Mouse (Mus musculus): ENCODE measurements around the gene Ctc1. TPM values are rescaled to one million over a fixed set of nuclear protein-coding genes. Genes with fewer than 3 reads are reported as not detected.

Gene Ctc1
- polyA plus RNA-seq, 1 experiment from 2014 or later: 51.8 TPM

GRCm38 (mm10) chr11:68975601-68976000 is 40.1 kb upstream of the Ctc1 start:
- 93% methylated on average over 1 of the region's 1 CpGs for WGBS

DNA sequence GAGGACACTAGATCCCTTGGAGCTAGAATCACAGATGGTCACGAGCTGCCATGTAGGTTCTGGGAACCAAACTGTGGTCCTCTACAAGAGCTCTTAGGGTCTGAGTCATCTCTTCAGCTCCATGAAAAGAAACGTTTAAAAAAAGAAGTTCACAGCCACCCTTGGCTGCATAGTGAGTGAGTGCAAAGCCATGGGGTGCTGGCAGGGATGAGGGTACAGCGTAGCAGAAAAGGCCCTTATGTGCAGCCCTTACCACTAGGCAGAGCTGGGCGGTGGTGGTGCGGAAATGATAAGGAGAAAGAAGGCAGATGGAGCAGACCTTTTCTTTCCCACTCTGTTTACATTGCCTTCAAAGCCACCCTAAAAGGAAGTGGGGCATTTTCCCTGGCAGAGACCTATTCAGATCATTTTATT is 36.4 kb upstream of the Ctc1 start:
- no peaks in the 10 kb centered on the region for H3K27me3 ChIP-seq (ENCODE audit: control insufficient read depth, insufficient read depth, low read length)
- 66% methylated on average over 5 of the region's 5 CpGs for WGBS
- H3K4me2 ChIP-seq (ENCODE audit: low read depth, low read length): no peak overlapping the region
- H3K4me3 ChIP-seq (ENCODE audit: low read depth, low read length): no peak overlapping the region
- H3K36me3 ChIP-seq (ENCODE audit: control insufficient read depth, insufficient read depth, low read length): no peaks in the 10 kb centered on the region
- ATAC-seq (ENCODE audit: low read depth): no peak
- no peaks in the 10 kb centered on the region for H3K9me3 ChIP-seq (ENCODE audit: control insufficient read depth, low read length)
- no peaks in the 10 kb centered on the region for H3K4me1 ChIP-seq (ENCODE audit: control insufficient read depth, insufficient read depth, low read length)
- H3K27ac ChIP-seq (ENCODE audit: low read depth, low read length): no peak overlapping the region
- H3K9ac ChIP-seq (replicated peaks; ENCODE audit: low read depth, low read length): no peak overlapping the region

More at GRCm38 (mm10) chr11:68975601-68976000, 40.1 kb upstream of the Ctc1 start:
- H3K36me3 ChIP-seq (ENCODE audit: control insufficient read depth, insufficient read depth, low read length): no peaks in the 10 kb centered on the region
- H3K9me3 ChIP-seq (ENCODE audit: control insufficient read depth, low read length): no peaks in the 10 kb centered on the region
- H3K9ac ChIP-seq (replicated peaks; ENCODE audit: low read depth, low read length): no peak overlapping the region
- H3K27ac ChIP-seq (ENCODE audit: low read depth, low read length): no peak overlapping the region
- H3K27me3 ChIP-seq (ENCODE audit: control insufficient read depth, insufficient read depth, low read length): no peaks in the 10 kb centered on the region
- no peak overlapping the region for H3K4me2 ChIP-seq (ENCODE audit: low read depth, low read length)
- ATAC-seq (ENCODE audit: low read depth): no peak
- peaks cover 4% of the 10 kb centered on the region; the same call in 1 of the 2 replicates for H3K4me1 ChIP-seq (ENCODE audit: control insufficient read depth, insufficient read depth, low read length)
- no peak overlapping the region for H3K4me3 ChIP-seq (ENCODE audit: low read depth, low read length)

- no peak for ATAC-seq (ENCODE audit: low read depth)
- Histone ChIP-seq H3K4me3 (ENCODE audit: low read depth, low read length) (no peak overlapping the region), H3K4me1 (ENCODE audit: control insufficient read depth, insufficient read depth, low read length) (no peaks in the 10 kb centered on the region), H3K27ac (ENCODE audit: low read depth, low read length) (no peak overlapping the region), H3K9ac (replicated peaks; ENCODE audit: low read depth, low read length) (no peak overlapping the region), H3K27me3 (ENCODE audit: control insufficient read depth, insufficient read depth, low read length) (no peaks in the 10 kb centered on the region), H3K4me2 (ENCODE audit: low read depth, low read length) (no peak overlapping the region), H3K36me3 (ENCODE audit: control insufficient read depth, insufficient read depth, low read length) (no peaks in the 10 kb centered on the region), H3K9me3 (ENCODE audit: control insufficient read depth, low read length) (no peaks in the 10 kb centered on the region)
- WGBS: 80% methylated on average over 3 of the region's 3 CpGs
Measured at GRCm38 (mm10) chr11:68980919-68981318, 34.8 kb upstream of the Ctc1 start.

DNA sequence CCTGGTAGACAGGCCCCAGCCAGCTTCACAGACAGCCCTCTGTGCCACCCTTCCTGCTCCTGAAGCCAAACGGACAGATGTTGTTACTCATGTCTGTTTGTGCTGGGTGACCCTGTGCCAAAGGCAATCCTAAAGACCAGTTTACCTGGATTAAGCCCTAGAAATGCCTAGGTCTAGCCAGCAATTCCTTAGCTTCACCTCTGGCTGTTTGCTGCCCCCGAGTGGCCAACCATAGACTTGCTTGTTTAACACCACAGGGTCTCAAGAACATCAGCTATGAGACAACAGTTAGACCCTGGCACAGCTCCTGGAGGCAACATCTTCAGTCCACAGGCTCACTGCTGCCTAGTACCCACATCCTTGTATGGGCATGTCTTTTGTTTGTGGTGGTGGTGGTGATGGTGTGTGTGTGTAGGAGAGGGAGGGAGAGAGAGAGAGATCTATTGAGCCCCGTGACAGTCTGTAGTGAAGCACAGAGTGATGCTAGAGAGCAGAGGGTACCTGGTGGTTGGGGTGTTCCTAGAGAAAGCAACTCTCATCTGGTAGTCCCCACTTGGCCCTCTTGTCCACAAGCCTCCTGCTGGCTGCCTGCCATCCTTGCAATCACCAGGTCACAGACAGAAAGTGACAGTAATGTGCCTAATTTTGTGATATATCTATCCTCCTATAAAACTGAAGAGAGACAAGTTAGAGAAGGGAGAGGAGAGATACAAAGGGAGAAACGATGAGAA is 32.9 kb upstream of the Ctc1 start:
- Histone ChIP-seq H3K36me3 (ENCODE audit: control insufficient read depth, insufficient read depth, low read length) (peaks cover 6% of the 10 kb centered on the region; the same call in 1 of the 2 replicates), H3K4me2 (ENCODE audit: low read depth, low read length) (no peak overlapping the region), H3K4me1 (ENCODE audit: control insufficient read depth, insufficient read depth, low read length) (no peaks in the 10 kb centered on the region), H3K27ac (ENCODE audit: low read depth, low read length) (no peak overlapping the region), H3K9me3 (ENCODE audit: control insufficient read depth, low read length) (no peaks in the 10 kb centered on the region), H3K27me3 (ENCODE audit: control insufficient read depth, insufficient read depth, low read length) (no peaks in the 10 kb centered on the region), H3K9ac (replicated peaks; ENCODE audit: low read depth, low read length) (no peak overlapping the region), H3K4me3 (ENCODE audit: low read depth, low read length) (no peak overlapping the region)
- no peak for ATAC-seq (ENCODE audit: low read depth)
- 25% methylated on average over 4 of the region's 4 CpGs for WGBS

DNA sequence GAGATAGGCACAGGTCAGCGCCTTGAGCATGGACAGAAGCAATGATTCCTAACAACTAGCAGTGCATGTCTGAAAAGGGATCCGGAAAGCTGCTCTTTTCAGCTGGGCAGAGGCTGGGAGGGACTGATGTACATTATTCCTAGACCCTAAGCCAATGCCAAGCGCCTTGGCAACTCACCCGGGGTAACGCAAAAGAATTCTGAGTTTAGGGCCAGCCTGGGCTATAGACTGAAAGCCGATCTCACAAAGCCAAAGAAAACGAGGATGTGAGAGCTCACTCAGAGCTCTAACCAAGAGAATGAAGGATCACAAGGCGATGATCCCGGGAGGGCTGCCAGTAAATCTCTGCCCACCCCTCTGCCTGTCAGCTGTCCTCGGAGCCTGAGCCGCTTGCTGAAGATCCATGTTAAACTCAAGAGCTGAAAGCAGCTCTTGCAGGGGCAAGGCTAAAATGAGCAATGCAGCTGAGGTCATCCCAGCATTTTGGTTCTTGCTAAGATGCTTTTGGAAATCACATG is 28.3 kb upstream of the Ctc1 start:
- 74% methylated on average over 11 of the region's 11 CpGs for WGBS
- H3K27me3 ChIP-seq (ENCODE audit: control insufficient read depth, insufficient read depth, low read length): no peaks in the 10 kb centered on the region
- H3K9ac ChIP-seq (replicated peaks; ENCODE audit: low read depth, low read length): no peak overlapping the region
- no peak overlapping the region for H3K27ac ChIP-seq (ENCODE audit: low read depth, low read length)
- no peak overlapping the region for H3K4me2 ChIP-seq (ENCODE audit: low read depth, low read length)
- H3K4me3 ChIP-seq (ENCODE audit: low read depth, low read length): no peak overlapping the region
- H3K4me1 ChIP-seq (ENCODE audit: control insufficient read depth, insufficient read depth, low read length): no peaks in the 10 kb centered on the region
- peaks cover 44% of the 10 kb centered on the region for H3K36me3 ChIP-seq (ENCODE audit: control insufficient read depth, insufficient read depth, low read length)
- H3K9me3 ChIP-seq (ENCODE audit: control insufficient read depth, low read length): no peaks in the 10 kb centered on the region
- no peak for ATAC-seq (ENCODE audit: low read depth)

- Histone ChIP-seq H3K9ac (replicated peaks; ENCODE audit: low read depth, low read length) (no peak overlapping the region), H3K4me3 (ENCODE audit: low read depth, low read length) (no peak overlapping the region), H3K9me3 (ENCODE audit: control insufficient read depth, low read length) (no peaks in the 10 kb centered on the region), H3K4me1 (ENCODE audit: control insufficient read depth, insufficient read depth, low read length) (no peaks in the 10 kb centered on the region), H3K27ac (ENCODE audit: low read depth, low read length) (no peak overlapping the region), H3K4me2 (ENCODE audit: low read depth, low read length) (no peak overlapping the region), H3K27me3 (ENCODE audit: control insufficient read depth, insufficient read depth, low read length) (no peaks in the 10 kb centered on the region), H3K36me3 (ENCODE audit: control insufficient read depth, insufficient read depth, low read length) (peaks cover 45% of the 10 kb centered on the region)
- 95% methylated on average over 17 of the region's 17 CpGs for WGBS
- ATAC-seq (ENCODE audit: low read depth): no peak
Measured at GRCm38 (mm10) chr11:68988341-68988740, 27.4 kb upstream of the Ctc1 start.

- WGBS: 91% methylated on average over 7 of the region's 7 CpGs
- Histone ChIP-seq H3K4me3 (ENCODE audit: low read depth, low read length) (no peak overlapping the region), H3K9me3 (ENCODE audit: control insufficient read depth, low read length) (no peaks in the 10 kb centered on the region), H3K27me3 (ENCODE audit: control insufficient read depth, insufficient read depth, low read length) (no peaks in the 10 kb centered on the region), H3K27ac (ENCODE audit: low read depth, low read length) (no peak overlapping the region), H3K9ac (replicated peaks; ENCODE audit: low read depth, low read length) (no peak overlapping the region), H3K36me3 (ENCODE audit: control insufficient read depth, insufficient read depth, low read length) (peaks cover 47% of the 10 kb centered on the region), H3K4me1 (ENCODE audit: control insufficient read depth, insufficient read depth, low read length) (no peaks in the 10 kb centered on the region), H3K4me2 (ENCODE audit: low read depth, low read length) (no peak overlapping the region)
- ATAC-seq (ENCODE audit: low read depth): no peak
Measured at GRCm38 (mm10) chr11:68993122-68993521, 22.6 kb upstream of the Ctc1 start.

DNA sequence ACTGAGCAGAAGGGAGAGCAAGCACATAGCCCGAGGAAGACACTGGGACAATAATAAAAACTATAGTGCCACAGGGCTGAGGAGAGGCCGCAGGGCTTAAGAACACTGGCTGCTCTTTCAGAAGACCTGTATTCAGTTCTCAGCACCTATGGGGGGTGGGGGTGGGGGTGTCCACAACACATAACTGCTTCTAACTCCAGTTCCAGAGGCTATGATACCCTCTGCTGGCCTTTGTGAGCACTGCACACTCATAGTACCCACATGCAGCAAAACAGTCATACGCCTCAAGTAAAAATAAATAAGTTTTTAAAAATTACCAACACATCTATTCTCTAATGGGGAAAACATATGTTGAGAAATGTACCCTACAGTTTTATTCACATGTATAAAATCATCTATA is 21.3 kb upstream of the Ctc1 start:
- H3K27me3 ChIP-seq (ENCODE audit: control insufficient read depth, insufficient read depth, low read length): no peaks in the 10 kb centered on the region
- no peak overlapping the region for H3K9ac ChIP-seq (replicated peaks; ENCODE audit: low read depth, low read length)
- H3K4me3 ChIP-seq (ENCODE audit: low read depth, low read length): no peak overlapping the region
- 95% methylated on average over 3 of the region's 3 CpGs for WGBS
- no peaks in the 10 kb centered on the region for H3K4me1 ChIP-seq (ENCODE audit: control insufficient read depth, insufficient read depth, low read length)
- no peak for ATAC-seq (ENCODE audit: low read depth)
- peaks cover 46% of the 10 kb centered on the region for H3K36me3 ChIP-seq (ENCODE audit: control insufficient read depth, insufficient read depth, low read length)
- H3K4me2 ChIP-seq (ENCODE audit: low read depth, low read length): no peak overlapping the region
- H3K9me3 ChIP-seq (ENCODE audit: control insufficient read depth, low read length): no peaks in the 10 kb centered on the region
- H3K27ac ChIP-seq (ENCODE audit: low read depth, low read length): no peak overlapping the region

GRCm38 (mm10) chr11:68997080-68997479 is 18.6 kb upstream of the Ctc1 start:
- Histone ChIP-seq H3K9me3 (ENCODE audit: control insufficient read depth, low read length) (no peaks in the 10 kb centered on the region), H3K27me3 (ENCODE audit: control insufficient read depth, insufficient read depth, low read length) (no peaks in the 10 kb centered on the region), H3K36me3 (ENCODE audit: control insufficient read depth, insufficient read depth, low read length) (peaks cover 44% of the 10 kb centered on the region), H3K4me3 (ENCODE audit: low read depth, low read length) (no peak overlapping the region), H3K4me2 (ENCODE audit: low read depth, low read length) (no peak overlapping the region), H3K9ac (replicated peaks; ENCODE audit: low read depth, low read length) (no peak overlapping the region), H3K4me1 (ENCODE audit: control insufficient read depth, insufficient read depth, low read length) (no peaks in the 10 kb centered on the region), H3K27ac (ENCODE audit: low read depth, low read length) (no peak overlapping the region)
- 96% methylated on average over 4 of the region's 4 CpGs for WGBS
- no peak for ATAC-seq (ENCODE audit: low read depth)
